Mouse (Mus musculus) ovary, postnatal 10 days (tissue): ENCODE results near the gene Olfr692.

Experiments used
- DNase-seq: peaks from one replicate; pipeline ENCODE4 v3.0.0; 2022; ENCODE audit warnings: low spot score

Gene Olfr692

GRCm38 (mm10) chr7:105404268-105404667 is 36.2 kb downstream of the Olfr692 start, which contains the start of gene Cnga4:
TSS of gene Cnga4 (plus strand) at chr7:105404568.
- DNase-seq: no peak

- no peak for DNase-seq
These were observed 38.3 kb downstream of the Olfr692 start for GRCm38 (mm10) chr7:105406322-105406721.

- peak; percentile 68 for DNase-seq
These were observed 44.0 kb downstream of the Olfr692 start for GRCm38 (mm10) chr7:105411874-105412632.

DNA sequence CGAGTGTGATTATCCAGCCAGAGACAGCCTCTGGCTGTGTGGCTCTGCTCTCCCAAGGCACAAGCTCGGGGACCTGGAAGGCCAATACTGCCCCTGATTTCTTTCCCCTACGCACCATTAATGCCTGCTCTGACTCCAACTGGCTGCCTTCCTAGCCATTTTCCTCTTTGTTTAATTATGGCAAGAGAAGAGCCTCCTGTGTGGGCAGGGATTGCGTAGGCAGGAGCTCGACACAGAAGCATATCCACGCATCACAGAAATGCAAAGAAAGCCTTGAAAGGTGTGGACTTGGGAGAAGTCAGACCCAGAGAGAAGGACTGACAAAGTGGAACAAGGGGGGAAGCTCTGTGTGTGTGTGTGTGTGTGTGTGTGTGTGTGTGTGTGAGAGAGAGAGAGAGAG is 46.4 kb downstream of the Olfr692 start:
- no peak for DNase-seq

DNA sequence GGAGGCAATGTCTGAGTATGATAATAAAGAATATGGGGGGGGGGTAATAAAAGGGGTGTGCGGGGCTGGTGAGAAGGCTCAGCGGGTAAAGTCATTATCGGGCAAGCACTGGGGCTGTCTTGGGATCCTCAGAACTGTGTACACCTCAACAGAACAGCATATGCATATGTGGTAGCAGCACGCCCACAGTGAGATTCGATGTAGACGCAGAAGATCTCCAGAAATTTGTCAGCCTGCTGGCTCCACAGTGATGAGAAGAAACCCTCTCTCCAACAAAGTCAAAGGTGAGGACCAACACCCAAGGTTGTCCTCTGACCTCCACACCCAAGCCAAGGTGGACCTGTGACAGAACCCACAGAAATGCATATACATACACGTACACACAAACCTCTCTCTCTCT is 48.5 kb downstream of the Olfr692 start:
- DNase-seq: no peak

DNA sequence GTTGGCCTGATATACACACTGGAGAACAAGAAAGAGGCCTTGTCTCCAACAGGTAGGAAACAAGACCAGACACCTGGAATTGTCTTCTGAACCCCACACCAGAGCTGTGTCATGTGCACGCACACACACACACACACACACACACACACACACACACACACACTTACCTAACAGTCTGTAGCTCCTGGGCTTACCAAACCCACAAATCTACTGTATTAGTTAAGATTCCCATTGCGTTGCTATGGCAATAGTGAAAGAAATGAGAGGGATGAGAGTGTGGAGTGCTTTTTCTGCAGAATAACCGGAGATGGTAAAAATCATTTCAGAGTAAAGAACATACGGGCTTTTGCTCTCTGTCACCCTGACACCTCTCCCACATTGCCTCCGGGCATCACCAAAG is 50.1 kb downstream of the Olfr692 start:
- DNase-seq: no peak
